1 mouse cellular context compared by ENCODE assay signal in the genomic region with DNA sequence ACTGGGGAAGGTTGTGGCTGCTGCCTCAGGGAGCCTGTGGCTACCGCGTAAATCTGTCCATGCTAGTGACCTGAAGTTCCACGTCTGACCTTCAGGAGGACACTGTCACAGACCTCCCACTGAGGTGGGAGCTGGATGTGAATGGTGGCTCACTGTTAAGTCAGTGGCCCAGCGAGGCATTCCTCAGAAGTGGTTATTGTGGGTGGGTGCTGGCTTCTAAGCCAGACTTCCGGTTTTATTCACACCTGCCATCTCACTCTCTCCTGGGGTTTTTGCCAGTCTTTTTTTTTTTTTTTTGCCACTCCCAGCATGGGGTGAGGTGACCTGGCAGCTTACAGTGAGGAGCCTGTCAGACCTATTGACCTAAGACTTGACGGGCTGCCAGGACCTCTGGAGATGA.
A peak's percentile ranks its signal among the peaks of the same experiment; 100 is the strongest.
TF ChIP-seq lines count a peak whose summit lies in the region.

No protein-coding gene starts in this region.

TF ChIP-seq in MEL, 35 proteins besides CTCF, POLR2A, EP300 and RAD21:
- peak; percentile 39; the same call in 1 of the 2 replicates for TF ChIP-seq ZNF384 (IDR thresholded peaks at IDR 0.05; ENCODE audit: low read depth, low read length)
- no peak for TF ChIP-seq USF1 (IDR thresholded peaks at IDR 0.05; ENCODE audit: low read depth, low read length)
